Mouse (Mus musculus): ENCODE results near the gene Dhrs7. TPM values are rescaled to one million over a fixed set of nuclear protein-coding genes. Genes with fewer than 3 reads are reported as not detected.
"Not testable (repeated sequence)": the region's sequence is repeated elsewhere in the genome, so short reads cannot be mapped to it uniquely, and the experiment has no call there.

Dhrs7 gene
- 100 to 1,000 TPM in 1 of 2 experiments, 10 to 100 TPM in 1; 94.6 to 114 TPM for total RNA-seq (2021)
- long read RNA-seq, experiment 1, transcript Dhrs7-201 (7 exons, 1,385 nt) = major isoform, 205 of 221 reads
- long read RNA-seq, experiment 1, partial matches to known transcripts = 6 of 221 reads
- long read RNA-seq, experiment 1, other reads (novel, unspliced or antisense) = 7 of 221 reads
- long read RNA-seq, experiment 2, transcript Dhrs7-201 (7 exons, 1,385 nt) = major isoform, 145 of 159 reads
- long read RNA-seq, experiment 2, partial matches to known transcripts = 9 of 159 reads
- long read RNA-seq, experiment 2, other reads (novel, unspliced or antisense) = 2 of 159 reads

- intact Hi-C loops (cut with DNase I) = loop anchor here (5.0 to 10.0 kb wide), 3 partner anchors 92 to 530 kb away; partner anchors contain the start of genes Pcnx4 and Ppm1a
Observed at GRCm38 (mm10) chr12:72664735-72665337, at the start of gene Dhrs7. Gene Dhrs7 (minus strand): TSS chr12:72664909.

DNA sequence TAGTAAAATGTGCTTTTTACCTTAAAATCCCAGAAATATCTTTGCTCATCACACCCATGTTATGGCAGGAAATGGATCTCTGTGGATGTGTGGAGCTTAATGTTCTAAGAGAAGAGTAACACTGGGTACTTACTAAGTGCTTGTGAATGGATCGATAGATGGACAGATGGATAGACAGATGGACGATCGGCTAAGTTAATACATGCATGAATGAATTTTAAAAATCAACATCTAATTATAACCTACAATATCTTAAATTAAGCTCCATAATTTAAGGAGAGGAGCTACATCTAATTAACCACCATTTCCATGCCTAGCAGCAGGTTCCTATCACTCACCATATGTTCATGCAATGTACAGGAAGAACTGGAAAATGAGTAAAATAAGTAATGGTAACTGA, 45.3 kb upstream of the Dhrs7 start:
- intact Hi-C loops (cut with DNase I) = no loop called here
- no peak for DNase-seq

More at GRCm38 (mm10) chr12:72664735-72665337, at the start of gene Dhrs7:
- DNase-seq = peak; percentile 93 to 94

DNA sequence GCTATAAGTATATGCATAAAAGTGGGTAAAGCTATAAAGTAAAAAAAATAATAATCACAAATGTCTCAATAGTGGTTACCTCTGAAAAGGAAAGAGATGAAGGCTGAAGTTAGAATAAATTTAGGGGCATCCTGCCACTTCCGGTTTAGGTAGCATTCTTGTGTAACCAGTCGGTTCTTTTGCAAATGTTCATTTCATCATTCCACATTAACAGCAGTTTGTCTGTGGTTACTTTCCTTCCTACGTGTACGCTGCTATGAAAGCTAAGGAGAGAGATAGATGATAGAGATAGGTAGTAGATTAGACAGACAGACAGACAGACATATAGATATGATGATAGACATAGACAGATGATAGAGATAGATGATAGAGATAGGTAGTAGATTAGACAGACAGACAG, 39.4 kb upstream of the Dhrs7 start:
- intact Hi-C loops (cut with DNase I) = no loop called here
- DNase-seq = no peak

GRCm38 (mm10) chr12:72700013-72700412, 35.3 kb upstream of the Dhrs7 start:
- intact Hi-C loops (cut with DNase I) = no loop called here
- DNase-seq = no peak

DNA sequence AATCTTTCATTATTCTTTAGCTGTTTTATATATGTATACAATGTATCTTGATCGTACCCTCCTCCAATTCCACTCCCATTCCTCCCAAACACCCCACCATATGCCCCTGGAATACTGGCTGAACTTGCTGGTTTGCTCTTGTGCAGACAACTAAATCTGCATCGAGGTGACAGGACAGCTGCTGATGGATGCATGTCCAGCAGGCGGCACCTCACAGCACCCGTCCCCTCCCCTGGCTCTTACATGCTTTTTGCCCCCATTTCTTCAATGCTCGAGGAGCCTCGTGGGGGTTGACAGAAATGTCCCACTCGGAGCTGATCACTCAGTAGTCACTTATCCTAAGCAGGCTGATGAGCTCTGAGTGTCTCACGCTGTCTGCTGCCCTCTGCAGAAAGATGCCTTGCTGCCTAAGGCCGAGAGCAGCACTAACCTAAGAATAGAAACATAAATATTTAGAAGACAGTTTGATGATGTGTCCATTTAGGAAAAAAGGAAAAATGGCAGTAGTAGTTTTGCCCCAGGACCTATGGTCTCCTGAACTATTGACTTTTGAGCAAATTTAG, 30.3 kb upstream of the Dhrs7 start:
- DNase-seq = no peak
- intact Hi-C loops (cut with DNase I) = loop anchor here (2.0 kb wide), 3 partner anchors 180 to 282 kb away; no protein-coding TSS in a partner anchor

DNA sequence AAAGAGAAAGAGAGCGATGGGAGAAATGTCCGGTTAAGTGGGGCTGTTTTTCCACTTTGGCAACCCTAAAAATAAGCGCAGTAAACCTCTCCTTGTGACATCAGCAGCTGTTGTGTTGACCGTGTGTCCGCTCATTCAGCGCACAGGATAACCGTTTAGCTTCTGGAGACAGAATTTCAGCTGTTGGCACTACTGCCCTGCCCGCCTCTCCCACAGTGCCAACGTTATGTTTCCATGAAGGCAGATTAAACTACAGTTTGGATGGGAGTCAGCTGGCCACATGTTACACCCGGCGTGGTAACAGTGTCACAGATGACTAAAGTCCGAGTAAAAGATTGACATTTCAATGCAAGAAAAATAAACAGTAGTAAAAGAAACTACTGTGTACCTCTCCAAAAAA, 29.7 kb upstream of the Dhrs7 start:
- DNase-seq = peak in 1 of 2 experiments; percentile 38
- intact Hi-C loops (cut with DNase I) = loop anchor here (2.0 kb wide), 3 partner anchors 180 to 282 kb away; no protein-coding TSS in a partner anchor

GRCm38 (mm10) chr12:72693895-72694294, 29.2 kb upstream of the Dhrs7 start:
- intact Hi-C loops (cut with DNase I) = loop anchor here (2.0 kb wide), 4 partner anchors 35 to 283 kb away; no protein-coding TSS in a partner anchor
- peak; percentile 20 to 60 for DNase-seq

DNA sequence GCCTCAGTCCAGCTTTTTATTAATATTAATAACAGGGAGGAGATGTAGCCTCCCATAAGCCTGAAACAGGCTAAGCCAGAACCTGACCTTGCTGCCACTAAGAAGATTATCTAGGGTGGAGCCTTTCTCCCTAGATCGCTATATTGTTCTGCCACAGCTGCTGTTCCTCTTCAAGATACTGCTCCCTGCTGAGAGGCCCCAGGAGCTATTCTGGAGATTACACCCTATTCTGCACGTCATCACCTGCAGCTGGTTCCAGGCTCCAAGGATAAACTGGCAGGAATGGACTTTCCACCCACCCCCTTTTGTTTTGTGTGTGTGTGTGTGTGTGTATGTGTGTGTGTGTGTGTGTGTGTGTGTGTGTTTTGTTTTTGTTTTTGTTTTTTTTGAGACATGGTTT, 23.6 kb upstream of the Dhrs7 start:
- intact Hi-C loops (cut with DNase I); DNase-seq: not testable (repeated sequence)

GRCm38 (mm10) chr12:72687741-72688140, 23.0 kb upstream of the Dhrs7 start:
- DNase-seq; intact Hi-C loops (cut with DNase I): not testable (repeated sequence)

DNA sequence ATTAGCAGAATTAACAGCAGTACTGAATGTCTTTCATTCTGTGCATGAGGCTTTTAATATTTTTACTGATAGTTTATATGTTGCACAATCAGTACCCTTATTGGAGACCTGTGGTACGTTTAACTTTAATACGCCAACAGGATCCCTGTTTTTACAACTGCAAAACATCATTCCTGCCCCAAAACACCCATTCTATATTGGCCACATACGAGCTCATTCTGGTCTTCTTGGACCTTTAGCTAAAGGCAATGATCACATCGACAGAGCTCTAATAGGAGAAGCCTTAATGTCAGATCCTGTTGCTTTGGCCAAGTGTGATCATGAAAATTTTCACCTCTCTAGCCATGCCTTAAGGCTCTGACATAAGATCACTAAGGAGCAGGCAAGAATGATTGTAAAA, 21.9 kb upstream of the Dhrs7 start:
- DNase-seq; intact Hi-C loops (cut with DNase I): not testable (repeated sequence)

- DNase-seq = no peak
- intact Hi-C loops (cut with DNase I) = no loop called here
Observed at GRCm38 (mm10) chr12:72683612-72684011, 18.9 kb upstream of the Dhrs7 start.

DNA sequence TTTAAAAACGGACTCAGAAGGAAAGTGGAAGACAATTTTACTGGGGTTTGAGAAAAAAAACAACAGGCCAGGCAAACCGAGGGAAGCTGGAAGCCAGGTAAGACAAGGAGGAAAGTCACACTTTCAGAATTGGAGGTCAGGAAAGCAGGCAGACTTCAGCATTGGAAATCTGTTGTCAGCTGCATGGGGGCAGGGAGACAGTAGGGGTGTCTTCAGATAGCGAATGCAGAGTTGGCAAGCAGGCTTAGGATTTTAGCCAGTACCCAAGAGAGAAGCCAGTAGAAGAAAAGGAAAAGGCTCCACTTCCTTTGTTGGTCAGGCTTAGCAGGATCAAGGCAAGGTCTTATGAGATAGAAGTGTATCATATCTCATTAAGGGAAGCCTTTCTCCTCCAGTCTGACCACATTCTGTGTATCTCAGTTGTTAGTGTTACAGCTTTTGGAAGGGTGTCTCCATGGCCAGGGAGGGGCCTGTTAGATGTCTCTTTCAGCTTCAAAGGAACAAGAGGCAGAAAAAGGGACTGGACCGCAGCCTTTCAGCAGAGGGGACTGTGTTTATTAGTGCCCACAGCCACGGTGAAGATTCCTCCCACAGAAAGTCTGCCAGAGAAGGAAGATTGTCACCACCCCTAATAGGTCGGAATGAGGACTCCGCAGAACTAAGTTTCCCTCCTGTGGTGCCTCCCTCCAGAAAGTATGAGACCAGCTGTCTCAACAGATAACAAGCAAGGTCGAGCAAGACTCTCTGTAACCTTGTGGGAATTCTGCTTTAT, 18.0 kb upstream of the Dhrs7 start:
- intact Hi-C loops (cut with DNase I) = no loop called here
- DNase-seq = no peak

- intact Hi-C loops (cut with DNase I) = no loop called here
- no peak for DNase-seq
Observed at GRCm38 (mm10) chr12:72681919-72682318, 17.2 kb upstream of the Dhrs7 start.

- intact Hi-C loops (cut with DNase I) = loop anchor here (10.0 kb wide), 1 partner anchor 1375 kb away; the partner anchor contains the start of gene Dact1
- DNase-seq = no peak
Observed at GRCm38 (mm10) chr12:72679635-72680034, 14.9 kb upstream of the Dhrs7 start.

GRCm38 (mm10) chr12:72674820-72675219, 10.1 kb upstream of the Dhrs7 start:
- DNase-seq = no peak
- intact Hi-C loops (cut with DNase I) = loop anchor here (10.0 kb wide), 1 partner anchor 1370 kb away; the partner anchor contains the start of gene Dact1

- DNase-seq = no peak
Observed at GRCm38 (mm10) chr12:72674079-72674797, 9.5 kb upstream of the Dhrs7 start.

GRCm38 (mm10) chr12:72671516-72672135, 6.9 kb upstream of the Dhrs7 start:
- intact Hi-C loops (cut with DNase I) = loop anchor here (10.0 kb wide), 1 partner anchor 1367 kb away; the partner anchor contains the start of gene Dact1
- no peak for DNase-seq

More at GRCm38 (mm10) chr12:72674079-72674797, 9.5 kb upstream of the Dhrs7 start:
- intact Hi-C loops (cut with DNase I) = loop anchor here (10.0 kb wide), 1 partner anchor 1369 kb away; the partner anchor contains the start of gene Dact1

DNA sequence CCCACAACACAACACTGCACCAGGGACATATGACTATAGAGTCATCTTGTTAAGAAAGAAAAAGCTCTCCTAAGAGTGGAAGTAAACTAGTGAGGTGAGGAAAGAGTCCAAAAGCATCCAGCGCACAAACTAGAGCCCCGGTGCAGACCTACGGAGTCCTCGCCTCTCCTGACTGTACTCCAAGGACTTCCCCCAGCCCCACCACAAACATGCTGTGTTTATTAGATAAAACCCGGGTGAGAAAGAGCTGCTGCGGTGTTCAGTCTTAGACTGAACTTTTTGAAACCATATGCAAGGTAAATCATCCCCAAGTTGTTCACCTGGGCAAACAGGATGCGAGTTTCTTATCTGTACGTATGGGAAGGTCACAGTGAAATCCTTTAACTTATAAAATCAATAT, 6.2 kb upstream of the Dhrs7 start:
- intact Hi-C loops (cut with DNase I) = loop anchor here (10.0 kb wide), 1 partner anchor 1366 kb away; the partner anchor contains the start of gene Dact1
- no peak for DNase-seq
